Mouse (Mus musculus): ENCODE results near the gene Lgals12. TPM values are rescaled to one million over a fixed set of nuclear protein-coding genes. Genes with fewer than 3 reads are reported as not detected.

Lgals12 gene
- polyA plus RNA-seq, 1 experiment from 2014 or later = 0.07 TPM

- Histone ChIP-seq H3K4me1 (replicated peaks; ENCODE audit: control insufficient read depth, insufficient read depth, low read length) (peaks cover 7% of the 10 kb centered on the region), H3K36me3 (ENCODE audit: control insufficient read depth, insufficient read depth, low read length) (no peaks in the 10 kb centered on the region), H3K4me2 (ENCODE audit: low read depth, low read length, severe bottlenecking) (peak within 1 kb of the TSS; percentile 72), H3K27me3 (ENCODE audit: control insufficient read depth, insufficient read depth, low read length) (peaks cover 14% of the 10 kb centered on the region), H3K9ac (ENCODE audit: low read length) (peak within 1 kb of the TSS; percentile 47), H3K27ac (ENCODE audit: low read depth, low read length) (no peak within 1 kb of the TSS), H3K9me3 (ENCODE audit: control insufficient read depth, low read length) (no peaks in the 10 kb centered on the region), H3K4me3 (ENCODE audit: low read depth, low read length) (peak within 1 kb of the TSS; percentile 35)
- ATAC-seq (replicated peaks; ENCODE audit: low FRiP score) (peak; percentile 40; the same call in 1 of the 2 replicates), DNase-seq (ENCODE audit: low spot score) (no peak)
- WGBS = 2% methylated on average over 54 of the region's 54 CpGs
Observed at GRCm38 (mm10) chr19:7611942-7612757, 5.2 kb upstream of the Lgals12 start, which contains the start of gene Hrasls5. TSS of gene Hrasls5 (plus strand) at chr19:7612541.

GRCm38 (mm10) chr19:7607690-7608201 is 753 bp upstream of the Lgals12 start:
- Histone ChIP-seq H3K36me3 (ENCODE audit: control insufficient read depth, insufficient read depth, low read length) (no peaks in the 10 kb centered on the region), H3K9me3 (ENCODE audit: control insufficient read depth, low read length) (no peaks in the 10 kb centered on the region), H3K27ac (ENCODE audit: low read depth, low read length) (no peak overlapping the region), H3K9ac (ENCODE audit: low read length) (no peak overlapping the region), H3K4me1 (replicated peaks; ENCODE audit: control insufficient read depth, insufficient read depth, low read length) (peaks cover 17% of the 10 kb centered on the region), H3K4me2 (ENCODE audit: low read depth, low read length, severe bottlenecking) (no peak overlapping the region), H3K27me3 (ENCODE audit: control insufficient read depth, insufficient read depth, low read length) (peaks cover 14% of the 10 kb centered on the region), H3K4me3 (ENCODE audit: low read depth, low read length) (no peak overlapping the region)
- WGBS = 79% methylated on average over 7 of the region's 7 CpGs
- DNase-seq (ENCODE audit: low spot score) (peak; percentile 44), ATAC-seq (replicated peaks; ENCODE audit: low FRiP score) (no peak)

GRCm38 (mm10) chr19:7605930-7606783 is 836 bp downstream of the Lgals12 start:
- H3K9ac ChIP-seq (ENCODE audit: low read length) = no peak overlapping the region
- peak overlapping the region; percentile 9; the same call in 1 of the 2 replicates for H3K4me3 ChIP-seq (ENCODE audit: low read depth, low read length)
- peaks cover 5% of the 10 kb centered on the region for H3K27me3 ChIP-seq (ENCODE audit: control insufficient read depth, insufficient read depth, low read length)
- no peaks in the 10 kb centered on the region for H3K36me3 ChIP-seq (ENCODE audit: control insufficient read depth, insufficient read depth, low read length)
- H3K27ac ChIP-seq (ENCODE audit: low read depth, low read length) = peak overlapping the region; percentile 70
- peak; percentile 93 for ATAC-seq (replicated peaks; ENCODE audit: low FRiP score)
- no peaks in the 10 kb centered on the region for H3K9me3 ChIP-seq (ENCODE audit: control insufficient read depth, low read length)
- WGBS = 4% methylated on average over 15 of the region's 15 CpGs
- peak; percentile 92 for DNase-seq (ENCODE audit: low spot score)
- H3K4me1 ChIP-seq (replicated peaks; ENCODE audit: control insufficient read depth, insufficient read depth, low read length) = peaks cover 13% of the 10 kb centered on the region
- peak overlapping the region; percentile 46 for H3K4me2 ChIP-seq (ENCODE audit: low read depth, low read length, severe bottlenecking)

- ATAC-seq (replicated peaks; ENCODE audit: low FRiP score) = no peak
- H3K9ac ChIP-seq (ENCODE audit: low read length) = no peak overlapping the region
Observed at GRCm38 (mm10) chr19:7605013-7605412, 2.0 kb downstream of the Lgals12 start.

GRCm38 (mm10) chr19:7604107-7604506 is 2.9 kb downstream of the Lgals12 start:
- Histone ChIP-seq H3K27me3 (ENCODE audit: control insufficient read depth, insufficient read depth, low read length) (peaks cover 3% of the 10 kb centered on the region), H3K9me3 (ENCODE audit: control insufficient read depth, low read length) (no peaks in the 10 kb centered on the region), H3K4me2 (ENCODE audit: low read depth, low read length, severe bottlenecking) (no peak overlapping the region), H3K27ac (ENCODE audit: low read depth, low read length) (no peak overlapping the region), H3K4me1 (replicated peaks; ENCODE audit: control insufficient read depth, insufficient read depth, low read length) (peaks cover 13% of the 10 kb centered on the region), H3K4me3 (ENCODE audit: low read depth, low read length) (no peak overlapping the region), H3K9ac (ENCODE audit: low read length) (no peak overlapping the region), H3K36me3 (ENCODE audit: control insufficient read depth, insufficient read depth, low read length) (no peaks in the 10 kb centered on the region)
- ATAC-seq (replicated peaks; ENCODE audit: low FRiP score) (no peak), DNase-seq (ENCODE audit: low spot score) (no peak)
- 92% methylated on average over 10 of the region's 10 CpGs for WGBS

More at GRCm38 (mm10) chr19:7605013-7605412, 2.0 kb downstream of the Lgals12 start:
- Histone ChIP-seq H3K4me2 (ENCODE audit: low read depth, low read length, severe bottlenecking) (no peak overlapping the region), H3K4me1 (replicated peaks; ENCODE audit: control insufficient read depth, insufficient read depth, low read length) (peaks cover 13% of the 10 kb centered on the region), H3K9me3 (ENCODE audit: control insufficient read depth, low read length) (no peaks in the 10 kb centered on the region), H3K36me3 (ENCODE audit: control insufficient read depth, insufficient read depth, low read length) (no peaks in the 10 kb centered on the region), H3K4me3 (ENCODE audit: low read depth, low read length) (no peak overlapping the region), H3K27me3 (ENCODE audit: control insufficient read depth, insufficient read depth, low read length) (peaks cover 3% of the 10 kb centered on the region), H3K27ac (ENCODE audit: low read depth, low read length) (no peak overlapping the region)
- DNase-seq (ENCODE audit: low spot score) = peak; percentile 51

GRCm38 (mm10) chr19:7601551-7601950 is 5.4 kb downstream of the Lgals12 start:
- Histone ChIP-seq H3K36me3 (ENCODE audit: control insufficient read depth, insufficient read depth, low read length) (no peaks in the 10 kb centered on the region), H3K27me3 (ENCODE audit: control insufficient read depth, insufficient read depth, low read length) (no peaks in the 10 kb centered on the region; the same call in 1 of the 2 replicates), H3K27ac (ENCODE audit: low read depth, low read length) (no peak overlapping the region), H3K4me2 (ENCODE audit: low read depth, low read length, severe bottlenecking) (no peak overlapping the region), H3K9me3 (ENCODE audit: control insufficient read depth, low read length) (no peaks in the 10 kb centered on the region), H3K4me1 (replicated peaks; ENCODE audit: control insufficient read depth, insufficient read depth, low read length) (peaks cover 5% of the 10 kb centered on the region; the same call in 1 of the 2 replicates), H3K9ac (ENCODE audit: low read length) (no peak overlapping the region), H3K4me3 (ENCODE audit: low read depth, low read length) (no peak overlapping the region)
- 81% methylated on average over 4 of the region's 4 CpGs for WGBS
- no peak for ATAC-seq (replicated peaks; ENCODE audit: low FRiP score)
- DNase-seq (ENCODE audit: low spot score) = no peak

GRCm38 (mm10) chr19:7598481-7598880 is 8.5 kb downstream of the Lgals12 start:
- H3K36me3 ChIP-seq (ENCODE audit: control insufficient read depth, insufficient read depth, low read length) = no peaks in the 10 kb centered on the region
- no peaks in the 10 kb centered on the region for H3K9me3 ChIP-seq (ENCODE audit: control insufficient read depth, low read length)
- H3K27ac ChIP-seq (ENCODE audit: low read depth, low read length) = no peak overlapping the region
- ATAC-seq (replicated peaks; ENCODE audit: low FRiP score) (no peak), DNase-seq (ENCODE audit: low spot score) (peak; percentile 29)
- H3K27me3 ChIP-seq (ENCODE audit: control insufficient read depth, insufficient read depth, low read length) = no peaks in the 10 kb centered on the region; the same call in 1 of the 2 replicates
- H3K4me3 ChIP-seq (ENCODE audit: low read depth, low read length) = no peak overlapping the region
- no peak overlapping the region for H3K9ac ChIP-seq (ENCODE audit: low read length)
- H3K4me2 ChIP-seq (ENCODE audit: low read depth, low read length, severe bottlenecking) = no peak overlapping the region
- WGBS = 74% methylated on average over 4 of the region's 4 CpGs
- no peaks in the 10 kb centered on the region for H3K4me1 ChIP-seq (replicated peaks; ENCODE audit: control insufficient read depth, insufficient read depth, low read length)

GRCm38 (mm10) chr19:7595534-7595933 is 11.5 kb downstream of the Lgals12 start:
- H3K27me3 ChIP-seq (ENCODE audit: control insufficient read depth, insufficient read depth, low read length) = no peaks in the 10 kb centered on the region
- 26% methylated on average over 2 of the region's 2 CpGs for WGBS
- no peak overlapping the region for H3K9ac ChIP-seq (ENCODE audit: low read length)
- no peak overlapping the region for H3K4me2 ChIP-seq (ENCODE audit: low read depth, low read length, severe bottlenecking)
- H3K9me3 ChIP-seq (ENCODE audit: control insufficient read depth, low read length) = no peaks in the 10 kb centered on the region
- H3K27ac ChIP-seq (ENCODE audit: low read depth, low read length) = no peak overlapping the region
- no peaks in the 10 kb centered on the region for H3K36me3 ChIP-seq (ENCODE audit: control insufficient read depth, insufficient read depth, low read length)
- no peaks in the 10 kb centered on the region for H3K4me1 ChIP-seq (replicated peaks; ENCODE audit: control insufficient read depth, insufficient read depth, low read length)
- no peak overlapping the region for H3K4me3 ChIP-seq (ENCODE audit: low read depth, low read length)
- DNase-seq (ENCODE audit: low spot score) = no peak
- ATAC-seq (replicated peaks; ENCODE audit: low FRiP score) = no peak
